Mouse (Mus musculus) embryo, embryonic 9.5 days (tissue): ENCODE measurements around the gene Kalrn.
A peak's percentile ranks its signal among the peaks of the same experiment; 100 is the strongest.

Source experiments
- DNase-seq: peaks from one replicate; pipeline ENCODE4 v3.0.0-alpha.2; 2017; ENCODE audit errors: extremely low spot score

Kalrn gene

DNA sequence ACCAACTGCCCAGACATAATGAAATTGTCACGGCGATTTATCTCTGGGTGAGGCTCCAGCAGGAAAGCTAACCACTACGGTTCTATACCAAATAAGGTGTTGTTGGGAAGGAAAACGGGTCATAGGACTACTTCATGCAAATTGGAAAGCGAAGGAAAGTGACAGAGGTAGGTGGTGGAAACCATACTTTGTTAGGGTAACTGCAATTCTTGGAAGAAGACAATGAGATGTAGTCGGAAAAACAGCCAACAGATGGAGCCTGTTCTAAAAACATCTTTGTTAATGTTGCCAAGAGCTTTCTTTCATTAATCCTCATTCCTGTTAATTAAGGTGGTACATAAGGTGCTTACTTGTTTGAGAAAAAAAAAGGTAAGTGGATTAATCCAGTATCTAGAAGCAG lies 533.1 kb downstream of the Kalrn start:
- no peak for DNase-seq

DNA sequence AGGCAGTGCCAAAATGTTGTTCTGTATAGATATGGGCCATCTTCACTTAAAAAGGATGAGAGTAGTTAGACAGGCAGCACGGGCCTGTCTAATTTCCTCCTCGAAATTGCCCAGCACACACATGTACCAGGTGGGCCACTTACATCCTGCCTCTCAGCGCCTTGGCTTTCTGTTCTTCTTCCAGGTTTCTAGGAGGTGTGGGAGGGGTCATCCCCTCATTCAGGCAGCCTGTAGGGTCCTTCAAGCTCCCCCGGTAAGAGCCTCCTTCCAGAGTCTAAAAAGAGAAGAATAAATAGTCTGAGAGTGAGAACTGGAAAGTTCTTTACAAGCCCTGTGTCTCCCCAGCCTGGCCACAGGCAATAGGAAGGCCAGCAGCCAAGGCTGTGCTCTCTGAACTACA lies 533.6 kb downstream of the Kalrn start:
- DNase-seq, result no peak

DNA sequence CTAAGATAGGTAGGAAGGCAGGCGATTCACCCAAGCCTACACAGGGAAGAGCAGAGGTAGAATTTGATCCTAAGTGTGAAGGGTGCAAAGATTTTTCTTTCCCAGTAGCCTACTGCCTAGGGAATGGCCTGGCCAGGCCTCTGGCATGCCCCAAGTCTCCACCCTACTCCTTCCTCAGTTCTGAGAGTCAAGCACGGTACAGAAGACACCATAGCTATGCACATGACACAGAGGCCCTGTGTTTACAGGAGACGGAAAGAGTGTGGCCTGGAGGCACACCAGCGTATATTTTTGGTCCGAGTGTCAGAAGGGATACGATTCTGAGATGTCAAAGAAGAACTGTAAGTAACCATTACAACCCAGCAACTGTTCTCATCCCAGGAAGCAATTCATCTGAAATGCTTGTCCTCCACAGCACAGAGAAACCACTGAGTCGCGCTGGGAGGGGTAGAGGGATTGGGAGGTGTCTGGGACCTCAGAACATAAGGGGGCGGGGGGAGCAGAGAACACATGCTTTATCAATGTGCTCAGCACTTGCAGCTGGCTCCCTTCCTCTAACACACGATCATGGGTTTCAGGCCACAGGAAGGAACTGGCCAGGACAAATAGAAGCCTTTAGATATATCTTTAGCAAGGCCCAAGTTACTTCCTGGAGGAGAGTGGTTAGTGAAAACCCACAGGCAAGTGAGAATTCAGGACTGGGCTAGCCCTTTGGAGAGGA lies 536.8 kb downstream of the Kalrn start:
- DNase-seq, result no peak

DNA sequence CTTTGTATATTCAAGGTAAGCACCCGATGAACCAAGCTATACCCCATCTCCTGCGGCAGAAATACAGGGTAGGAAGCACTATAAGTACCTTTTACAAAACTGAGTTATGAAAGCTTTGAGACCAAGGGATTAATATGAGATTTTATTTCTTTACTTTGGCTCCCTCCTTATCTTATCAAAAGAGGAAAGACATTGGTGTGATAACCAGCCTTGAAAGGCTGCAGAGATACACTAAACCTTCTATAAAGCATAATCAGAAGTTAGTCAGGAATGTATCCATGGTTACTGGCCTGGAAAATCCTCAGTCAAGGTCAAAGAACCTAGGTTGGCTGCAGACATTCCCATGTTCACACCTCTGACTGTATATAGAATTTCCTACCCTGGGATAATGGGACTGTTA lies 537.6 kb downstream of the Kalrn start:
- no peak for DNase-seq

DNA sequence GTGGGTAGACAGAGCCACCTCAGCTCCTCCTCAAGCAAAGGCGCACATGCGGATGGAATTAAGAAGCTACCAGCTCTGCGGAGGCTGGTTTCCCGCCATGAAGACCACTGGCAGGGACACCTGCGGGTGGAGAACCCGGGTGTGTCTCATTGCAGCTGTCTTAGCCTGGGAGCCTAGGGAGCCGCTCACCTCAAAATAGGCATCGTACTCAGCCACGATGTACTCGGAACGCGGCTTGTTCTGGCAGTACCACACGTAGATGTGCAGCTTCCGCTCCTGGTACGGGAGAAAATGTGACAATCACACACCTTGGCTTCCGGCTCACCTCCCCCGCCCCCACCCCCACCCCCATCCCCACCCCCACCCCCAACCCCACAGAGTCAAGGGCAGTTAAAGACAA lies 539.1 kb downstream of the Kalrn start:
- no peak for DNase-seq

DNA sequence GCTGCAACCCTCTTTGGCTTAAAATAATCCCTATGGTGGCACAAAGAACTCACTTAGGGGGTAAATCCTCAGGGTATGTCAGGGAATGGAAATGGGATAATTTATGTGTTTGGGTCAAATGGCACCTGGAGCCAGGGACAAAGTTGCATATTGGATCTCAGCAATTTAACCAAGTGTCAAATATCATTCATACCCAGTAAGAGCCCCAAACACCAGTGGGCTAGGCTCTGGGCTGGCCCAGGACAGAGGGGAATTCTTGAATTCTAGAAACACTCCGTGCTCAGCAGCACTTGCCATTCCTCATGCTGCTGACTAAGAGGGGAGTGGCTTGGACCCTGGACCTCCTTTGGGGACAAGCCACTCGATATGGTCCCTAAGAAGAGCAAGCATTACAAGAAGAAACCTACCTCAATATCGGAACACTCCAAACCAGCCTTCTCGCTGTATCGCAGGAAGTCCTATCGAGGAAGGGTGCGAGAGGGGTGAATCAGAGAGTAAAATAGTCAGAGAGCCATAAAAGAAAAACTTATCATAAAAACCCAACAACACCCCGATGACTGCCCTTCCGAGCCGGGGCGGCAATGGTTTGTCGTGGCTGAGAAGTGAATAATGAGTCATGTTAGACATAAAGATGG lies 541.2 kb downstream of the Kalrn start:
- DNase-seq, result no peak

DNA sequence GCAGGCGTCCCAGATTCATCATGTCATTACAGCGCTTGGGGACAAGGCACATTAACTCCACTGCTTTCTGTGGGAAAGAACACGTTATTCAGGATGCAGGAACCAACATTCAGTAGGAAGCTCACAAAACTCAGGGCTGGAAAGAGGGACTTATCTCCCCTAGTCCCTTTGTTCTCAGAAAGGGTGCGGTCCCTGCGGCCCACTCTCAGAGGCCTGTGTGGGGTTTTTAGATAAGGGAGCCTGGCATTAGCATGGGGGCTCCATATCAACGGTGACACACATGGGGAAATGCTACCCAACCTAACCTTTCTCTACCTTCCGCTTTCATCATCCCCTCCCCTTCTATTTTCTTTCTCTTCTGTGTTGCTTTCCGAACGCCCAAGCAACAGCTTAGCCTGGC lies 541.8 kb downstream of the Kalrn start:
- no peak for DNase-seq

DNA sequence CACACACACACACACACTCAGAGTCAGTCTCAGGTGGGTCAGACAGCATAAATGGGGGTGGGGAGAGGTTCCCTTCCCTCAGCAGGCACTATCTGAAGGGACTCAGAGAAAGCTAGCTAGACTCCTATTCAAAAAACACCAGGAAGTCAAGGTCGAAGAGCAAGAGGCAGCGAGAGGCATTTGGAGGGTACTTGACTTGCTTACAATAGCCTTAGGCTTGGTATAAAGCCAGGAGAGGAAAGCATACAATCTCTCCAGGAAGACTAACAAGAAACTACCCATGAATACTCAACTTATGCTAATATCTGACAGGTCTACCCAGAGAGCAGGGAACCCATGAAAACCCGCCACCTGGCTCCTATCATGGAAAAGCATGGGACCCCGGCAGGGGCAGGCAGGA lies 543.0 kb downstream of the Kalrn start:
- DNase-seq, result no peak

DNA sequence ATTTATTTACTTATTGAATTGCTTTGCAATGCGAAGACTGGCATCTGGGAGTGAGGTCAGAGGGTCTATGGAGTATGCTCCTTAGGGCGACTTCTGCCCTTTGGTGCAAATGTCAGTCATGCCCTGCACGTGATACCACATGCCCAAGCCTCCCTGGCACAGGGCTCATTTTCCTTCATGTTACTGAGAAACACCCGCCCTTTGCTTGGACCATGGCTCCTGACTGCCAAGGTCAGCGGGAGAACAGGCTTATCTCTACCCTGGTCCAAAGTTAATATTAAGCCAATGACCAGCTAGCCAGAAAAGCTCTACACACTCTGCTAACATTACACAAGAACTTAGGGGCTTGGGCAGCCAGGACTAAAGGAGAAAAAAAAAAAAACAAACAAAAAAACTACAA lies 543.5 kb downstream of the Kalrn start:
- DNase-seq, result no peak

DNA sequence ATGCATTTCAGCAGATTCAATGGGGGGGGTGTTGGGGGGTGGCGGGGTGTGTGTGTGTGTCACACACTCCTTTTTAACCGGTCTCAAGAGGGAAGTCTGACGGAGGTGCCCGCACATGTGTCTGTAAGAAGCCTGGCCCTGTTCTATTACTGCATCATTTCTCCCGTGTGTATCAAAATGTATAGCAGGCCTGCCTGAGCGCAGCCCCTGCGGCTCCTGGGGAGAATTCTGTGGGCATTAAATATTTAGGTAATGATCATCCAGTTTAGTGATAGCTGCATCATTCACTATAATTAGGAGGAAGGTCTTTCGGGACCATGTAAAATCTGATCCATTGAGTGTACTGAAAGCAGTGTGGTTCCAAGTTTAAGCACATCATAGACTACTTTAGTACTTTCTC lies 556.1 kb downstream of the Kalrn start:
- no peak for DNase-seq

DNA sequence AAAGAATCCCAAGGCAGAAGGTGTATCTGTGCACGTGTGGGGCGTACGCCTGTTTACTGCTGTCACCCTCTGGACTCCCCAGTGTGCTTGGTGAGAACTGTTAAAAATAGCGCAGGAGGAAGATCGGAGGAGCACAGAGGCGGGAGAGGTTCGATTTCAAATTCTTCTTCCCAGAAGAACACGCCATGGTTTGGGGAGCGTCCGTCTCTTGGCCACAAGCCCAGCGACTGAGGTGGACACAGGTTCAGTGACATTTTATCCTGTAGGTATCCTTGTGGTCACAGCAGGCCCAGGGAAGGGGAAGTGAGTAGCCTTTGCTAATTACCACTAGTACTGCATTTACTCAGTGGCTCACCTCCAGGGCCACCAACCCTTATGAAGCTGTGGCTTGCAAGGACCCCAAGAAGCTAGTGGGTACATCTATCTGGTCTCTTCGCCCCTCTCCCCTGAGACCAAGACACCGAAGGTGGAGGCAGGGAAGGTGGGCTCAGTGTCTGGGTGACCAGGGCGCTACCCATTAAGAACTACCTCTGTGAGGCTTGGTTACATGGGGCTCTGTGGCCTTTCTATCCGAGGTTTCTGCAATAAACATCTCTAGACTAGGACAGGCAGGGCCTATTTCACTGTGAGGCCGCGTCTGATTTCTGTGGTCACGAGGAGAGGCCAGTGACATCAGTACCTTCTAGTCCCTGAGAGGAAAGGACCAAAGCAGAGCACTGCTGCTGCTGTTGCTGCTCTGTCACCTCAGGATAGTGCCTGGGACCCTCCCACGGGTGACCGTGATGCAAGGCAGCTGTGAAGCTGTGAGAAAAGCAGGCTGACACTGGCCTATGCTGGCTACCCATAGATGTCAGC lies 561.1 kb downstream of the Kalrn start:
- DNase-seq, result no peak

DNA sequence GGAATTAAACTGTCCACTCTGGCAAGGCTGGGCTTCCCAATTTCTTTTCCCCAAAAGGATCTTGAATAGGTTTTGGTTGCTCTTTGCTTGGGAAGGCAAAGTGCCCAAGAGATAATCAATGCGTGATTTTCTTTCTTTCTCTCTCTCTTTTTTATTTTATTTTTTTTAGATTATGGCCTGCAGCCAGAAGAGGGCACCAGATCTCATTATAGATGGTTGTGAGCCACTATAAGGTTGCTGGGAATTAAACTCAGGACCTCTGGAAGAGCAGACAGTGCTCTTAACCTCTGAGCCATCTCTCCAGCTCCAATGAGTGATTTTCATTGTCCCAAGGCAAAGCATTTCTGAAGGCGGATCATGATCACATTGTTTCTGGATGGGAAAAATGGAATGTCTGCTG lies 563.8 kb downstream of the Kalrn start:
- no peak for DNase-seq

DNA sequence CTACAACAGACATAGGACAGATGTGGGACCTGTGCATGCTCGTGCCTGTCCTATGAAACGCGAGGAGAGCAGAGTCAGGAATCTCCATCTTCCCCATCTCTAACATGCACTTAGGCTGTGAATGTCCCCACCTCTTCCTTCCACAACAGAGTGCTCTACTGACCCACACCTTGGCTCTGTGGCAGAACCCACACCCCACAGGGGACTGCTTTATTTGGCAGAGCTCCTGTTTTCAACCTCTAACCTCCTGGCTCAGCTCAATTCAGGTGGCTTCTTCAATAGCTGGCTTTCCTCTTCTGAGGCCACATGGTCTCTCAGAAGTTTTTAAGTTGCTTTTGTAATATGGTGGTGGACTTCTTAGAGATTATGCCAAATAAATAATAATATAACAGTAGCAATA lies 567.3 kb downstream of the Kalrn start:
- DNase-seq, result no peak

DNA sequence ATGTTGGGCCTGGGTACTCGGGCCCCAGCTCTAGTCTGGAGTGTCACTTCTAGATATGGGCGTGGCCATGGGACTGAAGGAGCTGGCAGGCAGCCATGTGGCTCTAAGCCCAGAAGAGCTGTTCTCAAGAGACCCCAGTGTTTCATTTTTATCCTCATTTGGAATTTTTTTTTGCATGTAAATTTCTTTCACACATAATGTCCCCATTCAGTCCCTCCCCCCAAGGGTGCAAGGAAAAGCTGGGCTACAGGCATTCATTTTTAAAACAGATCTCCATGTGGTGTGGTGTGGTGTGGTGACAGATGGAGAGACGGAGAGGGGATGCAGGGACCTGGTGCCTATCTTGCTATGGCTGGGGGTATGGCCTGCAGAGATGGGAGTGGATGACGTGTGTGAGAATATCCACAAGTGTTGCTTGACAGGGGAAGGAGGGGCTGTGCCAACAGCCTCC lies 569.2 kb downstream of the Kalrn start:
- no peak for DNase-seq

DNA sequence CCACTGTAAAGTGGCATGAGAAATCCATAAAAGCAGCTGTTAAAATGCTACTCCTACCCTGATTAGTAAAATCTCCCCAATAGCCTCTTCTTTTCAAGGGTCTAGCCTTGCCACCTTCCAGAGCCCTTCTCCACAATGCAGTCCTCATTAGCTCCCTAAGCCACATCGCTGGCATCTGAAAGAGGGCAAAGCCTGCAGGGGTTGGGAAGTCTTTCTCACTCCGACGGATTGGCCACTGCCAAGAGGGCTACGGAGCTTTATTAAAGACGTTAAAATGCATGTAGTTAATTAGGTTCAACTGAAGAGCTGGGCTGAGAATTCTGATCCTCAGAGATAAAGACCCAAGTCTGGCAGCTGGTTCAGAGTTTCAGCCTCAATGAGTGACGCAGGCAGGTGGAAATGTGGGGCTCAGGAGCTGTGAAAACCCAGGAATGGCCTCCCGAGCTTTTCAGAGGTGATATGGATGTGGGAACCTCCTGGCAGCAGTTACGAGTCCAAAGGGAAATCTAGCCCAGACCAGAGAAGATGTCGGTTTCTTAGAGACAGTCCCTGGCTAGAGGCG lies 569.7 kb downstream of the Kalrn start:
- no peak for DNase-seq

DNA sequence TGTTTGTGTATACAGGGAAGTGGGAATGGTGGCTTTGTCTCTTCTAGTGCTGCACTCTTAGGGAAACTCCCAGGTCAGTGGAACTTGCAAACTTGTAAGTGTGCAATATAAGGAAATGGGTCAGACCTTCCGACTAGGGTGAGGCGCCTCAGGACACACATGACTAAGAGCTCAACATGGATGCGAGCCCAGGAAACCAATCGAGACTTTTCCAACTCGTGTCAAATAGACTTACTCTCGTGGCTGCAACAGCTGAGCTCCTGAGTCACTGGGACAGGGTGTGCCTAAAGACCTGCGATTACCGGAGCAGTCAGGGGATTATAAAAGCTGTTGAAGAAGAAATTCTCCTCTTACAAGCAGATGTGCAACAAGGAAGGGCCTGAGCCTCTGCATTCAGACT lies 572.6 kb downstream of the Kalrn start:
- DNase-seq, result no peak

DNA sequence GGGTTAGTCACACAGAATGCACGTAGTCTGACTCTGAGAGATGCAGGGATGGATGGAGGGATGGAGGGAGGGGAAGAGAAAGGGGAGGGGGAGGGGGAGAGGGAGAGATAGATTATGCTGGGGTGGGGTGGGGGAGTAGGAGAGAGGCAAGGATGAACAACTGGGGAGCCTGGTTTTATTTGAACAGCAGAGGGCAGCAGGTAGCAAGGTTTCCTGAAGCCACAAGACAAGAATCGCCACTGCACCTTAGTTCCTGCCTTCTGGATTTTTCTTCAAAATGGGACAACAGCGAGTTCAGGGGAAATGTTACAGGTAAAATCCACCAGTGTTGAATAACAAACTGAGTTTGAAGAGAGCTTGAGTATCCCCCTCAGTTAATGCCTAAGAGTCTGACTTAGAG lies 573.9 kb downstream of the Kalrn start:
- DNase-seq, result peak; percentile 52

DNA sequence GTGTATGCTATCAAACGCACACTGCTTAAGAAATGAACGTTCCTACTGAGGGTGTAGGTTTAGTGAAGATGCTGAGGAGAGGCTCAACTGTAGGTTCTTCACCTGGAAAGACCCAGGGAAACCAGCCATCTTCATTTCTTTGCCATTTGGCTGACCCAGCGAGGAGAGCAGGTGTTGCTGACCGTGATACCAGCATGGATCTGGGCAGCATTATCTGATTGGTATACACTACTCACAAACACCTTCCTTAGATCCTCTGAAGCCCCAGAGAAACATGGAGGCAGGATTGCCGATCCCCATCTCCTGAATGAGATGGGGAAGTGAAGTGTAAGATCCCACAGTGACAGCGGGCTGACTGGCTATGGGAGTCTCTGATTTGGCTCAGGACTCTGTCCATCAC lies 575.3 kb downstream of the Kalrn start:
- no peak for DNase-seq

DNA sequence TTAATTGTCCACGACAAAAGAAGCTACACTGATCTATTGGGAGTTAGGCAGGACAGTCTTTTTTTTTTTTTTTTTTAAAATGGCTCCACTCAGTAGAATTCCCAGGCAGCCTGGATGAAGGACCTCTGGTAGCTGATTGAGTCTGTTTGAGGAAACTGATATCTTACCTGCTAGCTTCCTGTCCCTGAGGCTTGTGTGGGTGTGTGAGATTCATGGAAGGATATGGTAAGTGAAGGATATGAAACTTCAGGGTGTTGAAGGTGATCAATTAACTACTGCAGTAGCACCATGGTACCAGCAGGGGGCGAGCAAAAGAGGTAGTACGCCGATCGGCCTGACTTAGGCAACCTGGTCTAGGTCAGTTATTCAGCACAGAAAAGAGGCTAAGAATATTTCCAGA lies 577.3 kb downstream of the Kalrn start:
- DNase-seq, result peak; percentile 59

DNA sequence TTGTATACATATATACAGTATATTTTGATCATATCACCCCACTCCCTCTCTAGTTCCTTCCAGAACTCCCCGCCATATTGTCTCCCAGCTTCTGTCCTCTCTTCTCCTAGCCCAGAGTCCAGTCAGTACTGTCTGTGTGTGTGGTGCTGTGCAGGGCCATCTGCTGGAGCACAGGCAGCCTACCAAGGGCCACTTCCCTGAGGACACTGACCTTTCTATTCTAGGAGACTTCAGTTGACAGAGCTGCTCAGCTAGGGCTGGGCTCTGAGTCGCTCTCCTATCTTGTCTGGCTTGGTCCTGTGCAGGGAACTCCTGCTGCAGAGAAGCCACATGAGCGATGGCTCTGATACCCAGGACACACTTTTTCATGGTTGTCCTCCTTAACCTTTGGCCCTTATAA lies 577.8 kb downstream of the Kalrn start:
- DNase-seq, result no peak

DNA sequence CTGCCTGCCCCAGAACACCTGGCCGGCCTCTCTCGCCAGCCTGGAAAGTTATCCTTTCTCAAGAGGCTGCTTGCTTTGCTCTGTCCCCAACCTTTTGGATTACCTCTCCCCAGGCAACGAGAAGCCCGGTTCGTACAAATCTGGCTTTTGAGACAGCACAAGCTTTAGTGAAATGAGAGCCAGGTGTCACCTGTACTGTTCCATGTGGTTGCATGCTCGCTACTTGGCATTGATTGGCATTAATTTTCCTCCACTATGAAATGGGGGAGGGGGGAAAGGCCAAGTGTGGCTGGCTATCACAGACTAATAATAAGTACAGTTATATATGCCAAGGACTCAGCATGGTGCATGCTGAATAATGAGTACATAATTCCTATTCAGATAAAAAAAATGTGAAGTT lies 579.0 kb downstream of the Kalrn start:
- DNase-seq, result no peak

DNA sequence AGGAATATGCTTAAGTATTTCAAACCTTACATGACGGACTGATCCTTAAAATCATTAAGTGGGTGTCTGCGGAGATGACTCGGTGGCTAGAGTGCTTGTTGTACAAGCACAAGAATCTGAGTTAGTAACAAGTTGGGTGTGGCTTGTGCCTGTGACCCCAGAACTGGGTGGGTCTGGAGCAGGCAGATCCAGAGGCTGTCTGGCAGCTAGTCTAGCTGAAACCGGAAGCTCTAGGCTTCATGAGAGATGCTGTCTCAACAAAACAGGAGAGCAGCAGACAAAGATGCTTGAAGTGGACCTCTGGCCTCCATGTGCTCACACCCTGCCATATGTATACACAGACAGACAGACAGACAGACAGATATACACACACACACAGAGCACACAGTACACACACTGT lies 582.6 kb downstream of the Kalrn start:
- no peak for DNase-seq

DNA sequence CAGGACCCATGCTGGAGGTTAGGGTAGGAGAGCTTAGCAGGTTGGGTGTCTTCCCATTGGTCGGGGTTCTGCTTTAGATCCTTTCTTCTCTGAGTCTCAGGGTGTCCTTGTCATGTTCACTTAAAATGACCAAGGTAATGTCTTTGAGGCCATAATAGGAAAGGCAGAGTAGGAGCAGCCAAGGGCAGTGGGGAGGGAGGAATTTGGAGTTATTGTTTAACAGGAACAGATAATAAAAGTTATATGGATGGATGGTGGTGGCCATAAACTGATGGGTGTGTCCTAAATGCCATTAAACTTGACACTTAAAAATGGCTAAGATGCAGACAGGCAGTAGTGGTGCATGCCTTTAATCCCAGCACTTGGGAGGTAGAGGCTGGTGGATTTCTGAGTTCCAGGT lies 584.2 kb downstream of the Kalrn start:
- DNase-seq, result no peak
